Mouse (Mus musculus): Measurements from ENCODE around the gene Bpnt1. TPM values are rescaled to one million over a fixed set of nuclear protein-coding genes. Genes with fewer than 3 reads are reported as not detected.

The Bpnt1 gene
- polyA plus RNA-seq, 1 experiment from 2014 or later = 33.1 TPM

DNA sequence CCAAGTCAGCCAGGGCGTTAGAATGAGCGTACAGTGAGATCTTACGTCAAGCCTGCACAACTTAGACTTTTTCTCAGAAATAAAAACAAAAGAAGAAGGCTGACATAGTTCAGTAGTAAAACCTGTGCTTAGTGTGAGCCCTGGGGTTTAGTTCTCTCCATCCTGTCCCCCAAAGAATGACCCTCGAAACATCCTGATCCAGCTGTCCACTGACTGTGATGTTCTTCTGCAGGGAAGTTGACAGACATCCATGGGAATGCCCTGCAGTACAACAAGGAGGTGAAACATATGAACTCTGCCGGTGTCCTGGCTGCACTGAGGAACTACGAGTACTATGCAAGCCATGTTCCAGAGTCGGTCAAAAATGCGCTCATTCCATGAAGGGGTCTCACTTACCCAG is 24.3 kb downstream of the Bpnt1 start:
- no peak overlapping the region for H3K9ac ChIP-seq (ENCODE audit: low read length)
- ATAC-seq (replicated peaks; ENCODE audit: low FRiP score) (no peak), DNase-seq (ENCODE audit: low spot score) (no peak)
- H3K4me2 ChIP-seq (ENCODE audit: low read depth, low read length, severe bottlenecking) = no peak overlapping the region
- H3K27ac ChIP-seq (ENCODE audit: low read depth, low read length) = no peak overlapping the region
- H3K36me3 ChIP-seq (ENCODE audit: control insufficient read depth, insufficient read depth, low read length) = no peaks in the 10 kb centered on the region
- WGBS = 93% methylated on average over 8 of the region's 8 CpGs
- H3K4me1 ChIP-seq (replicated peaks; ENCODE audit: control insufficient read depth, insufficient read depth, low read length) = no peaks in the 10 kb centered on the region
- H3K9me3 ChIP-seq (ENCODE audit: control insufficient read depth, low read length) = no peaks in the 10 kb centered on the region
- no peaks in the 10 kb centered on the region for H3K27me3 ChIP-seq (ENCODE audit: control insufficient read depth, insufficient read depth, low read length)
- H3K4me3 ChIP-seq (ENCODE audit: low read depth, low read length) = no peak overlapping the region

DNA sequence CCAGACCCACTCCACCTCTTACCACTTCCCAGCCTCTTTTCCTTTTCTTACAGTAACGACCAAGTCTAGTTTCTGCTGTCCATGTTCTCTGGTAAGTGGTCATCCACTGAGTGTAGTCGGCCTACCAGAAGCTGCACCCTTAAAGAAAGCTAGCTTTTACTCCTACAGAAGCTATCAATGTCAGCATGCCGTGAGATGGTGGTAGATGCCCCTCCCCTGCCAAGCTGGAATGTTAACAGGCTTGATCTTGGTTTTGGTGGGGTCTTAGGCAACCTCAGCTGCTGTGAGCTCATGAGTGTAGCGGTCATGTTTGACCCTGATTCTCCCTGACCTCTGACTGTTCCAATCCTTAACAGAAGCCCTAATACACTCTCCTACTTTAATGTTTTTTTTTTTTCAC is 26.3 kb downstream of the Bpnt1 start:
- no peak overlapping the region for H3K27ac ChIP-seq (ENCODE audit: low read depth, low read length)
- WGBS = 86% methylated on average over 4 of the region's 4 CpGs
- DNase-seq (ENCODE audit: low spot score) (no peak), ATAC-seq (replicated peaks; ENCODE audit: low FRiP score) (no peak)
- H3K4me3 ChIP-seq (ENCODE audit: low read depth, low read length) = no peak overlapping the region
- no peaks in the 10 kb centered on the region for H3K36me3 ChIP-seq (ENCODE audit: control insufficient read depth, insufficient read depth, low read length)
- no peaks in the 10 kb centered on the region; the same call in 1 of the 2 replicates for H3K4me1 ChIP-seq (replicated peaks; ENCODE audit: control insufficient read depth, insufficient read depth, low read length)
- H3K4me2 ChIP-seq (ENCODE audit: low read depth, low read length, severe bottlenecking) = no peak overlapping the region
- no peaks in the 10 kb centered on the region for H3K27me3 ChIP-seq (ENCODE audit: control insufficient read depth, insufficient read depth, low read length)
- H3K9ac ChIP-seq (ENCODE audit: low read length) = no peak overlapping the region
- H3K9me3 ChIP-seq (ENCODE audit: control insufficient read depth, low read length) = no peaks in the 10 kb centered on the region

DNA sequence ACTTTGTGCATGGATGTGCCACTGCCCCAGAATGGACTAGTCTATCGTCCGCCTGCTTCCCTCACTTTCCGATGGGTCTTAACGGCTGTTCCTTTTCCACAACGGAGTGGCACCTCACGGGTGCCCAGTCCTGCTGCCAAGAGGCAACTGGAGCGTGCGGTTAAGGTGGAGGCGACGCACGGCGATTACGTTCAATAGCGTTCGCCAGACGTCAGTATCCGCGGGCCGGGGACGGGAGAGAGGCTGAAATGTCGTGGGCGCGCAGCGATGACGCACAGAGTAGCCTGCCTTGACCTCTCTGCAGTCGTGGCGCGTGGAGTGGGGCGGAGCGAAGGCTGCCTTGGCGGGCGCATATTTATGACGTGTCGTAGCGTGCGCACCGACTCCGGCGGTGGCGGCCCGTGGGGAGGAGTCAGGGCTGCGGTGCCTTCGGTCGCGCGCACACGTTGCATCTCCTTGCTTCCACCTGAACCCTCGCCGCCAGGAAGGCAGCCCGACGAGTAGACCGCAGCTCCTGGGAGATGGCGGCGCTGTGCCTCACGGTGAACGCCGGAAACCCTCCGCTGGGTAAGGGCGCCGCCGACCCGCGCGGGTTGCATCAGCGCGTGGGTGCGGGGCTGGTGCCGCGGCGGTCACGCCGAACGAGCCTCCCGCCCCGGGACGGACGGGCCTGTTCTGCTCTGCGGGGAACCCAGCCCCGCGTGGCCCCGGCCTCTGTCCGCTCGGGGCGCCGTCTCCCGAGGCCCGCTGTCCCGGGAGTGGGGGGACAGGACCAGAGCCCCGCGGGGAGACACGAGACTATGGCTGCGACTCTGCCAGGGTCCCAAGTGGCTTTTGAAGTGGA is 30.9 kb downstream of the Bpnt1 start, which contains the start of gene Eprs:
Gene Eprs (plus strand): TSS at position 368 of the 844 bp plus-strand sequence.
- Histone ChIP-seq H3K36me3 (ENCODE audit: control insufficient read depth, insufficient read depth, low read length) (no peaks in the 10 kb centered on the region), H3K27ac (ENCODE audit: low read depth, low read length) (peak within 1 kb of the TSS; percentile 75), H3K4me2 (ENCODE audit: low read depth, low read length, severe bottlenecking) (peak within 1 kb of the TSS; percentile 64), H3K27me3 (ENCODE audit: control insufficient read depth, insufficient read depth, low read length) (no peaks in the 10 kb centered on the region), H3K4me1 (replicated peaks; ENCODE audit: control insufficient read depth, insufficient read depth, low read length) (peaks cover 6% of the 10 kb centered on the region; the same call in 1 of the 2 replicates), H3K9me3 (ENCODE audit: control insufficient read depth, low read length) (no peaks in the 10 kb centered on the region), H3K4me3 (ENCODE audit: low read depth, low read length) (peak within 1 kb of the TSS; percentile 97), H3K9ac (ENCODE audit: low read length) (peak within 1 kb of the TSS; percentile 86)
- under 1% methylated on average over 92 of the region's 92 CpGs for WGBS
- peak; percentile 96 for ATAC-seq (replicated peaks; ENCODE audit: low FRiP score)
- DNase-seq (ENCODE audit: low spot score) = peak; percentile 100

DNA sequence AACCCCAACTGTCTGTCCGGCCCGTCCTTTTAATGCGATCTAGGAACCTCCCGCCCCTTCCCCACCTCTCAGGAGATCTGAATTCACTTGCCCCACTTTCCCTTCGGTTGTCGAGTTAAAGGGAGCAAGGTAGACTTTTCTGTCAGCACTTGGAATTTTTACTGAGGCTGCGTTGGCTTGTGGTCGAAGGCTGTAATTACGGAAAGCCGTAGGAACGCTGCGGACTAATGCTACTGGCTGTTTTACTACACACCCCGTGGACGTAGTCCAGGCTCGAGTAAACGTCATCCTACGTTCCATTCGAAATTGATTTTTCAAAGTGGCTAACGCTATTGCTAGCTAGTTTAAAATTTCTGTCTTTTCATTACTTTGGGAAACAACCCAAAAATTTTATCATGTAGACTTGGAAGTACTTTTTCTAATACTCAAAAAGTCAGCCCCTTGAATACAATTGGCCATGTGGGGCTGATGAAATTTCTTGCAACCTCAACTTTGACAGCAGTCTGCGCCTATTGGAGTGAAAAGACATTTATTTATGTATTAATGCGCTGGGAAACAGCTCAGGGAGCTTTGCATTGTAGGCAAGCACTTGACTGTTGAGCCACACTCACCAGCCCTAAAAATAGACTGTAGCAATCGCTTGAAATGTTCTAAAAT is 31.7 kb downstream of the Bpnt1 start:
- ATAC-seq (replicated peaks; ENCODE audit: low FRiP score) (peak; percentile 35), DNase-seq (ENCODE audit: low spot score) (peak; percentile 66)
- Histone ChIP-seq H3K4me3 (ENCODE audit: low read depth, low read length) (peak overlapping the region; percentile 97), H3K4me2 (ENCODE audit: low read depth, low read length, severe bottlenecking) (peak overlapping the region; percentile 64), H3K9ac (ENCODE audit: low read length) (peak overlapping the region; percentile 86), H3K27ac (ENCODE audit: low read depth, low read length) (peak overlapping the region; percentile 64), H3K4me1 (replicated peaks; ENCODE audit: control insufficient read depth, insufficient read depth, low read length) (peaks cover 6% of the 10 kb centered on the region; the same call in 1 of the 2 replicates), H3K36me3 (ENCODE audit: control insufficient read depth, insufficient read depth, low read length) (no peaks in the 10 kb centered on the region), H3K27me3 (ENCODE audit: control insufficient read depth, insufficient read depth, low read length) (no peaks in the 10 kb centered on the region), H3K9me3 (ENCODE audit: control insufficient read depth, low read length) (no peaks in the 10 kb centered on the region)
- WGBS = 5% methylated on average over 22 of the region's 22 CpGs

- H3K9ac ChIP-seq (ENCODE audit: low read length) = peak overlapping the region; percentile 33
- H3K4me3 ChIP-seq (ENCODE audit: low read depth, low read length) = peak overlapping the region; percentile 97
- H3K4me1 ChIP-seq (replicated peaks; ENCODE audit: control insufficient read depth, insufficient read depth, low read length) = peaks cover 6% of the 10 kb centered on the region; the same call in 1 of the 2 replicates
- WGBS = 48% methylated on average over 5 of the region's 6 CpGs
- peak overlapping the region; percentile 64 for H3K4me2 ChIP-seq (ENCODE audit: low read depth, low read length, severe bottlenecking)
- H3K9me3 ChIP-seq (ENCODE audit: control insufficient read depth, low read length) = no peaks in the 10 kb centered on the region
- no peaks in the 10 kb centered on the region for H3K36me3 ChIP-seq (ENCODE audit: control insufficient read depth, insufficient read depth, low read length)
- no peak for ATAC-seq (replicated peaks; ENCODE audit: low FRiP score)
- no peaks in the 10 kb centered on the region for H3K27me3 ChIP-seq (ENCODE audit: control insufficient read depth, insufficient read depth, low read length)
- DNase-seq (ENCODE audit: low spot score) = no peak
- H3K27ac ChIP-seq (ENCODE audit: low read depth, low read length) = no peak overlapping the region
Measured at GRCm38 (mm10) chr1:185364183-185364540, 32.2 kb downstream of the Bpnt1 start.

- Histone ChIP-seq H3K36me3 (ENCODE audit: control insufficient read depth, insufficient read depth, low read length) (no peaks in the 10 kb centered on the region; the same call in 1 of the 2 replicates), H3K4me1 (replicated peaks; ENCODE audit: control insufficient read depth, insufficient read depth, low read length) (peaks cover 6% of the 10 kb centered on the region; the same call in 1 of the 2 replicates), H3K4me2 (ENCODE audit: low read depth, low read length, severe bottlenecking) (no peak overlapping the region), H3K9ac (ENCODE audit: low read length) (no peak overlapping the region), H3K27ac (ENCODE audit: low read depth, low read length) (no peak overlapping the region), H3K27me3 (ENCODE audit: control insufficient read depth, insufficient read depth, low read length) (no peaks in the 10 kb centered on the region), H3K4me3 (ENCODE audit: low read depth, low read length) (no peak overlapping the region), H3K9me3 (ENCODE audit: control insufficient read depth, low read length) (no peaks in the 10 kb centered on the region)
- ATAC-seq (replicated peaks; ENCODE audit: low FRiP score) (no peak), DNase-seq (ENCODE audit: low spot score) (no peak)
- WGBS = 92% methylated on average over 6 of the region's 6 CpGs
Measured at GRCm38 (mm10) chr1:185367383-185367782, 35.4 kb downstream of the Bpnt1 start.

DNA sequence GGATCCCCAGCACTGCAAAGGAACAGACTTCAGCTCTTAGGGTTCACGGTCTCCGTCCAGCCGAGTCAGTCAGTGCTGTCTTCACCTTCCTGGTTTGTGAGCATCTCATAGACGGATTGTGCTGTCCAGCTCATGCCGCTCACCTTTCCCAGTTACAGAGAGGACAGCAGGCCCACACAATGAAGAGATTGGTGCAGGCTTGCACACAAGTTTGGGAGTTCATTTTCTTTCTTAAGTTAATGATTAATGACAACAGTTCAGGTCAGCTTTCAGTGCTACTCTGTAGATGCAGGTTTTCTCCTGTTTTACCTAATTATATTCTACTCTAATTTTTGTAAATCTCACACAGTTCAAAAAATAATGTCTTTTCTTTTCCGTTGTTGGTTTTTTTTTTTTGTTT is 38.0 kb downstream of the Bpnt1 start:
- H3K9me3 ChIP-seq (ENCODE audit: control insufficient read depth, low read length) = no peaks in the 10 kb centered on the region
- H3K27me3 ChIP-seq (ENCODE audit: control insufficient read depth, insufficient read depth, low read length) = no peaks in the 10 kb centered on the region
- H3K4me2 ChIP-seq (ENCODE audit: low read depth, low read length, severe bottlenecking) = no peak overlapping the region
- WGBS = 96% methylated on average over 6 of the region's 6 CpGs
- ATAC-seq (replicated peaks; ENCODE audit: low FRiP score) (no peak), DNase-seq (ENCODE audit: low spot score) (no peak)
- H3K36me3 ChIP-seq (ENCODE audit: control insufficient read depth, insufficient read depth, low read length) = no peaks in the 10 kb centered on the region; the same call in 1 of the 2 replicates
- peaks cover under 1% of the 10 kb centered on the region; the same call in 1 of the 2 replicates for H3K4me1 ChIP-seq (replicated peaks; ENCODE audit: control insufficient read depth, insufficient read depth, low read length)
- no peak overlapping the region for H3K9ac ChIP-seq (ENCODE audit: low read length)
- H3K27ac ChIP-seq (ENCODE audit: low read depth, low read length) = no peak overlapping the region
- no peak overlapping the region for H3K4me3 ChIP-seq (ENCODE audit: low read depth, low read length)

DNA sequence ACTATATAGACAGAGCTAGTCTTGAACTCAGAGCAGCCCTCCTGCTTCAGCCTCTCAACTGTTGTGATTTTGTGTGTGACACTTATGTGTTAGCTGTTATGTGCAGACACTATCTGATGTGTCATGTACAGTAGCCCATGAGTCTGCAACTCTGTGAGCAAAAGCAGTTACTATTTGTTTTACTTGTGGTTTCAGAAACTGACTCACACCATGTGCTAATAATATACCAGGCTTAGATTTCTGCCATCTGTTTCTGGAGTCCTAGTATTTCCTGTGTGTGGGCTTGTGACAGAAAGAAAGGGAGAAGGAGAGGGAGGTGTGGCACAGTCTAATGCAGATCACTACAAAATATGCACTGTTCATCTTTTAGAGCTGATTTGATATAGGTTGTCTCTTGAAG is 44.4 kb downstream of the Bpnt1 start:
- DNase-seq (ENCODE audit: low spot score) (no peak), ATAC-seq (replicated peaks; ENCODE audit: low FRiP score) (no peak)
- H3K9ac ChIP-seq (ENCODE audit: low read length) = no peak overlapping the region
- no peak overlapping the region for H3K27ac ChIP-seq (ENCODE audit: low read depth, low read length)
- no peaks in the 10 kb centered on the region for H3K9me3 ChIP-seq (ENCODE audit: control insufficient read depth, low read length)
- H3K4me2 ChIP-seq (ENCODE audit: low read depth, low read length, severe bottlenecking) = no peak overlapping the region
- no peak overlapping the region for H3K4me3 ChIP-seq (ENCODE audit: low read depth, low read length)
- H3K36me3 ChIP-seq (ENCODE audit: control insufficient read depth, insufficient read depth, low read length) = peaks cover 4% of the 10 kb centered on the region; the same call in 1 of the 2 replicates
- H3K27me3 ChIP-seq (ENCODE audit: control insufficient read depth, insufficient read depth, low read length) = no peaks in the 10 kb centered on the region
- no peaks in the 10 kb centered on the region for H3K4me1 ChIP-seq (replicated peaks; ENCODE audit: control insufficient read depth, insufficient read depth, low read length)
